Mouse (Mus musculus) megakaryocyte, embryonic 14.5 days (primary cell): ENCODE measurements around the gene Zp3. TPM values are rescaled to one million over a fixed set of nuclear protein-coding genes. Genes with fewer than 3 reads are reported as not detected.

Experiments used
- H3K27me3 ChIP-seq: replicated peaks from 2 replicates; pipeline ENCODE3; 2012; ENCODE audit warnings: inconsistent platforms
- H3K36me3 ChIP-seq: replicated peaks from 2 replicates; pipeline ENCODE3; 2012; ENCODE audit warnings: low read length, inconsistent platforms, mixed read lengths
- H3K4me1 ChIP-seq: 2 replicates; pipeline ENCODE4 v1.6.1; 2012; ENCODE audit warnings: inconsistent platforms
- H3K4me3 ChIP-seq: replicated peaks from 2 replicates; pipeline ENCODE3; 2012; ENCODE audit warnings: moderate library complexity, mild to moderate bottlenecking, inconsistent platforms
- H3K9me3 ChIP-seq: 2 replicates; pipeline ENCODE4 v1.6.1; 2012; ENCODE audit warnings: inconsistent platforms
- FLI1 ChIP-seq: IDR thresholded peaks from 2 replicates; pipeline ENCODE4 v1.6.1; 2012; ENCODE audit warnings: low read length, inconsistent platforms, mixed read lengths
- GATA1 ChIP-seq: IDR thresholded peaks from 3 replicates; pipeline ENCODE4 v1.6.1; 2012; ENCODE audit warnings: mixed read lengths, low read length, inconsistent platforms, borderline replicate concordance
- polyA plus RNA-seq: library from polyadenylated mRNA; stranded (reverse); fragments of >175 nt; gene quantifications from 2 replicates; pipeline ENCODE4 v1.2.3, GENCODE M21; 2012; ENCODE audit warnings: low replicate concordance; ENCODE audit not compliant: insufficient read depth

Zp3 gene
- polyA plus RNA-seq, 1 experiment: not detected

- TF ChIP-seq FLI1: no peak
- no peak for TF ChIP-seq GATA1
- no peaks in the 10 kb centered on the region for H3K36me3 ChIP-seq
- H3K27me3 ChIP-seq: peaks cover 22% of the 10 kb centered on the region
- H3K9me3 ChIP-seq: no peaks in the 10 kb centered on the region
- H3K4me3 ChIP-seq: no peak overlapping the region
- peaks cover 13% of the 10 kb centered on the region for H3K4me1 ChIP-seq
These were observed 3.8 kb upstream of the Zp3 start for GRCm38 (mm10) chr5:135975893-135976668.

GRCm38 (mm10) chr5:135979381-135979780 lies 518 bp upstream of the Zp3 start:
- peaks cover 13% of the 10 kb centered on the region for H3K4me1 ChIP-seq
- H3K4me3 ChIP-seq: no peak overlapping the region
- peaks cover 33% of the 10 kb centered on the region for H3K27me3 ChIP-seq
- H3K36me3 ChIP-seq: no peaks in the 10 kb centered on the region
- H3K9me3 ChIP-seq: no peaks in the 10 kb centered on the region
- TF ChIP-seq GATA1: no peak
- no peak for TF ChIP-seq FLI1

GRCm38 (mm10) chr5:135982398-135982797 lies 2.5 kb downstream of the Zp3 start:
- H3K27me3 ChIP-seq: peaks cover 33% of the 10 kb centered on the region
- H3K4me3 ChIP-seq: no peak overlapping the region
- no peaks in the 10 kb centered on the region for H3K36me3 ChIP-seq
- TF ChIP-seq FLI1: no peak
- TF ChIP-seq GATA1: no peak
- H3K4me1 ChIP-seq: peaks cover 5% of the 10 kb centered on the region; the same call in 1 of the 2 replicates
- H3K9me3 ChIP-seq: no peaks in the 10 kb centered on the region

GRCm38 (mm10) chr5:135984546-135985044 lies 4.7 kb downstream of the Zp3 start:
- peaks cover 35% of the 10 kb centered on the region for H3K27me3 ChIP-seq
- no peaks in the 10 kb centered on the region for H3K36me3 ChIP-seq
- H3K9me3 ChIP-seq: no peaks in the 10 kb centered on the region
- no peak for TF ChIP-seq GATA1
- no peak for TF ChIP-seq FLI1
- H3K4me1 ChIP-seq: peaks cover 12% of the 10 kb centered on the region; the same call in 1 of the 2 replicates
- no peak overlapping the region for H3K4me3 ChIP-seq

GRCm38 (mm10) chr5:135987248-135987647 lies 7.3 kb downstream of the Zp3 start:
- no peak for TF ChIP-seq FLI1
- TF ChIP-seq GATA1: no peak
- peaks cover 22% of the 10 kb centered on the region for H3K27me3 ChIP-seq
- H3K4me1 ChIP-seq: peaks cover 21% of the 10 kb centered on the region
- no peaks in the 10 kb centered on the region for H3K9me3 ChIP-seq
- no peaks in the 10 kb centered on the region for H3K36me3 ChIP-seq
- no peak overlapping the region for H3K4me3 ChIP-seq

- H3K36me3 ChIP-seq: no peaks in the 10 kb centered on the region
- H3K27me3 ChIP-seq: peaks cover 5% of the 10 kb centered on the region
- H3K4me3 ChIP-seq: no peak overlapping the region
- H3K4me1 ChIP-seq: peaks cover 38% of the 10 kb centered on the region
- H3K9me3 ChIP-seq: no peaks in the 10 kb centered on the region
- TF ChIP-seq GATA1 (no peak), FLI1 (no peak)
These were observed 10.7 kb downstream of the Zp3 start for GRCm38 (mm10) chr5:135990601-135991000.

- H3K4me3 ChIP-seq: no peak overlapping the region
- H3K36me3 ChIP-seq: peaks cover 25% of the 10 kb centered on the region
- H3K9me3 ChIP-seq: no peaks in the 10 kb centered on the region
- H3K27me3 ChIP-seq: peaks cover 3% of the 10 kb centered on the region
- peaks cover 56% of the 10 kb centered on the region for H3K4me1 ChIP-seq
- TF ChIP-seq FLI1: no peak
- TF ChIP-seq GATA1: no peak
These were observed 13.6 kb downstream of the Zp3 start for GRCm38 (mm10) chr5:135993381-135993965.

- TF ChIP-seq FLI1 (no peak), GATA1 (no peak)
- peaks cover 33% of the 10 kb centered on the region for H3K36me3 ChIP-seq
- peak overlapping the region; percentile 96 for H3K4me3 ChIP-seq
- no peaks in the 10 kb centered on the region for H3K9me3 ChIP-seq
- peaks cover 56% of the 10 kb centered on the region for H3K4me1 ChIP-seq
- no peaks in the 10 kb centered on the region for H3K27me3 ChIP-seq
These were observed 14.4 kb downstream of the Zp3 start for GRCm38 (mm10) chr5:135994335-135994724.

- TF ChIP-seq FLI1 (no peak), GATA1 (no peak)
- Histone ChIP-seq H3K4me1 (peaks cover 61% of the 10 kb centered on the region), H3K4me3 (peak within 1 kb of the TSS; percentile 96), H3K36me3 (peaks cover 40% of the 10 kb centered on the region), H3K27me3 (no peaks in the 10 kb centered on the region), H3K9me3 (no peaks in the 10 kb centered on the region)
These were observed 15.1 kb downstream of the Zp3 start, which contains the start of gene Dtx2 for GRCm38 (mm10) chr5:135994725-135995687. Dtx2 (plus strand) TSS chr5:135994800.
